Mouse (Mus musculus) olfactory bulb, adult 2 months (tissue): ENCODE measurements at regions not wholly inside any gene's neighbourhood (a gene's known extent, or its start where the extent isn't known, plus 50 kb on each side); places are given as distances from the start of the nearest gene placed in this dataset.

Source experiments
- CTCF ChIP-seq: fragments of 200-500 bp; IDR thresholded peaks from 2 replicates; pipeline ENCODE4 v1.5.1; 2012; ENCODE audit warnings: low read depth, mild to moderate bottlenecking, low read length, moderate library complexity; ENCODE audit not compliant: insufficient read depth
- POLR2A ChIP-seq: fragments of 200-500 bp; IDR thresholded peaks from 2 replicates; pipeline ENCODE4 v1.6.1; 2012; ENCODE audit warnings: mild to moderate bottlenecking, low read depth, low read length, moderate library complexity; ENCODE audit not compliant: insufficient read depth

- TF ChIP-seq POLR2A (no peak), CTCF (no peak)
These were observed 314.4 kb upstream of the Tenm3 start for GRCm38 (mm10) chr8:49158201-49158600.
